Mouse (Mus musculus) right cerebral cortex, postnatal 4 days (tissue): ENCODE data around the gene Kbtbd2.

Experiments used
- DNase-seq: peaks from one replicate; pipeline ENCODE4 v3.0.0-alpha.2; 2022

The Kbtbd2 gene

GRCm38 (mm10) chr6:56797311-56798151 is at the start of gene Kbtbd2:
Kbtbd2 (minus strand) TSS chr6:56797813.
- peak; percentile 91 for DNase-seq

DNA sequence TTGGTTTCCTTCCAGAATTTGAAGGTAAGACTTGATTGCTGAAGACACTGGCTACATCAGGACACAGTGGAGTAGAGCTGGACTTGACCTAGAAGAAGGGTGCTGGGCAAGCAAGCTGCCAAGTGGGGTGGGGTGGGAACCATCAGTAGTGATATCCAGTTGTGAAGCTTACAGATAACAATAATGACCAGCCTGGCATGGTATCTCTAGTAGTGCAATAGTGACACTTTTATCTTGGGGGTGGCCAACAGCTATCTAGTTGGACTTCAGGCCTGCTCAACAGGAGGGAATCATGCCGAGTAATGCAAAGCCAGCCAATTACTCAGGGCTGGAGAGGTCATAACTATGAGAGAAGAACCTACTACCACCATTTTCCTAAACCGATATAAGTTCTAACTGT is 46.8 kb upstream of the Kbtbd2 start:
- no peak for DNase-seq

- no peak for DNase-seq
Measured at GRCm38 (mm10) chr6:56843229-56843628, 45.6 kb upstream of the Kbtbd2 start.

GRCm38 (mm10) chr6:56837621-56838020 is 40.0 kb upstream of the Kbtbd2 start:
- DNase-seq, result no peak

- DNase-seq, result no peak
Measured at GRCm38 (mm10) chr6:56837166-56837565, 39.6 kb upstream of the Kbtbd2 start.

- DNase-seq, result no peak
Measured at GRCm38 (mm10) chr6:56835532-56835931, 37.9 kb upstream of the Kbtbd2 start.

DNA sequence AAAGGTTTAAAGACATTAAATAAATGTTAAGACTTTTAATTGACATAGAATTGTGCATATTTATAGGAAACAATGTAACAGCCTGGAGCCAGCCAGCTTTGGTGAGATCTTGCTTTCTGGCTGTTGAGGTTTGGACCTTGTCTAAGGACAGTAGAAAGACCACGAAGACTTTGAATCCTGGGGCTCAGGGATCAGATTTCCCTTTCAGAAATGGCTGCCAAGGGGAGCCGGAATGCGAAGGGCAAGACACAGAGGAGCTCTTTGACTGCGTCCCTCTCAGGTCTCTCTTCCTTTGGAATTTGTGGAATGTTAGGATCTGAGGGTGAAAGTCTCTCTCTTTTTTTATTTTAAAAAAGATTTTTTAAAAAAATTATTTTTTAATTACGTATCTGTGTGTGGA is 37.2 kb upstream of the Kbtbd2 start:
- DNase-seq, result no peak

GRCm38 (mm10) chr6:56832830-56833229 is 35.2 kb upstream of the Kbtbd2 start:
- DNase-seq, result no peak

GRCm38 (mm10) chr6:56832407-56832796 is 34.8 kb upstream of the Kbtbd2 start:
- no peak for DNase-seq

DNA sequence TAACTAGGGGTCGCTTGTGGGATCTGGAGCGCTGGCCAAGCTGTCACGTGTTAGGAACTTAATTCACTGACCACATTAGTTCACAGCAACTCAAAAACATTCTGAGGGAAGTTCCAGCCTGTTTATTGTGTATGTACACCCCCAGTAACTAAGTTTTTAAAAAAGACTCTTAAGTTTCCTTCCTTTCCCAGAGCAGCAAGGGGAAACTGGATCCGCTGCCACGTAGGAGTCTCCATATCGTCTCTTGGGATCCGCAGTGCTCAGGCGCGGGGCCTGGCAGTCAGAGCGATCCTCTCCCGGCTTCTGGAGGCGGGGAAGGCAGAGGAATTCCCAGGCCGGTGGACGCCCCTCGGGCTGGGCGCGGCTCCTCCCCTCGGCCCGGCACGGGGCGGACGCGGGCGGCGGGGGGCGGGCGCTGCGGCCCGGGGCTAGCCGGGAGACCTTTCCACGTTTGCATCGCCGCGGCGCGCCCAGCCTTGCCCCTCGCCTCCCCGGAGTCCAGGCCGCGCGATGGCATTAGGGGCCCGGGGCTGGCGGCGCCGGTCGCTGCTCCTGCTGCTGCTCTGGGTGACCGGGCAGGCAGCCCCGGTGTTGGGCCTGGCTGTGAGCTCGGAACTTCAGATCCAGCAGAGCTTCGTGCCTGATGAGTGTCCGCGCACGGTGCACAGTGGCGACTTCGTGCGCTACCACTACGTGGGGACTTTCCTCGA is 34.2 kb upstream of the Kbtbd2 start, which contains the start of gene Fkbp9:
Fkbp9 (plus strand) TSS at position 363 of the 710 bp plus-strand sequence.
- peak; percentile 53 for DNase-seq

DNA sequence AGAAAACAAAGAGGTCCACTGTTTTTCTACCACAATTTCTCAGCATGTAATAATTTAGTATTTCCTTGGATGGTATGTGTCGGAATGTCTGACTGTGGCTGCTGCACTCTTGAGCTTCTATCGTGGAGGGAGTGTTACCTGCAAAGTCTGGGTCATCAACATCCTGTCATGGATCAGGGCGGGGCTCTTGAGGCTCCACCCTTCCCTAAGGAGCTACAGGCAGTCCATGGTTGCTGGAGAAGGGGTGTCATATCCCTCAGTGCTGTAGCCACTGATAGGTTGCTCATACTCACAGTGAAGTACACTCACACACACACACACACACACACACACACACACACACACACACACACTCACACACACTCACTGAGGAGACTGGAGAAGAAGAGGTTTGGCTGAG is 28.0 kb upstream of the Kbtbd2 start:
- no peak for DNase-seq

DNA sequence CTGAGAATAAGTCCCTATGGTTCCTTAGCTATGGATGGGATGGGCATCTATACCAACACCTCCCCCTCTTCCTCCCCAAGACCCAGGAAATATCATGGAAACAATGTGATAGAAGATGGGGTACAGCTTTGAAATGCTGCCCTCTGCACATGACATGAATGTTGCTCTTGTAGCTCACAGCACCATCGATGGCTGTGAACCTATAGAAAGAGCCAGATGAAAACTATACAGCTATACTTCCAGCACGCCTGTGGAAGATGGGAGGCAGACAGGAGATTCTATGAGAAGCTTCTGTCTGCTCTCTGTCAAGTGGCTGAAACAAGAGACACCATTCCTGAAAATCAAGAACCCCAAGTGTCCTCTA is 21.5 kb upstream of the Kbtbd2 start:
- no peak for DNase-seq

GRCm38 (mm10) chr6:56818436-56819123 is 21.0 kb upstream of the Kbtbd2 start:
- no peak for DNase-seq

GRCm38 (mm10) chr6:56813332-56813731 is 15.7 kb upstream of the Kbtbd2 start:
- no peak for DNase-seq

- DNase-seq, result no peak
Measured at GRCm38 (mm10) chr6:56808656-56809055, 11.0 kb upstream of the Kbtbd2 start.

DNA sequence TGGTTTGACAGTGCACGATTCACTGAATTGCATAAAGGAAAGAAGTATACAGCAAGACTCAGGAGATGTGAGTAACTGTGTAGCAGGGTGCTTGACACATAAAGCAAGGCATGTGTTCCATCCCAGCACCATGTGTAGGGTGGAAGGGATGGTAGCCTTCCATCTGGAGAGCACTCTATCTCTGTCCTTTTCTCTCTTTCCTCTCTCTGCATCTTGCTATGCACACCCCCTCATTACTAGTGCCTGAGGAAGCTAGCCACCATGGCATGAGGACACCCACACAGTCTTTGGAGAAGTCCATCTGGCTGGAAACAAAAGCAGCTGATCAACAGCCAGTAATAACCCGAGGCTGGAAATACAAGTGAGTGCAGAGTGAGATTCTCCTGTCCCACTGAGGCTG is 8.6 kb upstream of the Kbtbd2 start:
- no peak for DNase-seq

- DNase-seq, result no peak
Measured at GRCm38 (mm10) chr6:56805026-56805425, 7.4 kb upstream of the Kbtbd2 start.

- no peak for DNase-seq
Measured at GRCm38 (mm10) chr6:56798152-56798465, 496 bp upstream of the Kbtbd2 start.

- DNase-seq, result peak; percentile 32
Measured at GRCm38 (mm10) chr6:56796668-56797141, 908 bp downstream of the Kbtbd2 start.

DNA sequence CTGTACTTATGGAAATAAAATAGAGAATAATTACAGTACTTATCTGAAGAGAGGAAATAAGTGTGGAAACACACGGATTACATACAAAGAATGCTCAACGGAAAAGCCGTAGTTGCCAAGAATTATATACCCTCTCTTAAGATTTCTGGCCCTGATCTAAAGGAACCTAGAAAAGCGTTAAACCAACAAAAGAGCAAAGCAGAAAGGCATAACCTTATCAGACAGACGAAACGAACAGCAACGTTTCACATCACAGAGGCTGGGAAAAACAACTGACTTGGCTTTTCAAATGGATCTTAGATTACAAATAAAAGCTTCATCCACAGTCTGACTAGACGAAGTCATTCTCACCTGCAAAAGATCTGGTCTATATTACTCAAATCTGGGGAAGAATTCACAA is 1.4 kb downstream of the Kbtbd2 start:
- DNase-seq, result no peak

DNA sequence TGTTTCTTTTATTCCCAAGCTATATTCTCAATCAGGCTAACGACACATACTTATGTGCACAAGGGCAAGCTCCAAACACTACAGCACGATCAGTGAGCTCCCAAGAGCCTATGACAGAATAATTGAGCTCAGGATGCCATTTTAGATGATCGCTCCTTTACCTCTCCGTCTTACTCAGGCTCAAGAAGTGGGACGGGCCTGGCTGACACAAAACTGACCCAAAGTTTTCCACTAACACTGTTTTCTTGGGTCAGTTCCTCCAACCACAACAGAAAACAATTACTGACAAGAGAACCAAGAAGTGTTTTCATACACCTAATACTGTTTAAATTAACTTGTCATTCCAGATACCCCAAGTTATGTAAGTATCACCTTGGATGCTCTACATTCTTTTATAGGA is 2.8 kb downstream of the Kbtbd2 start:
- DNase-seq, result no peak

DNA sequence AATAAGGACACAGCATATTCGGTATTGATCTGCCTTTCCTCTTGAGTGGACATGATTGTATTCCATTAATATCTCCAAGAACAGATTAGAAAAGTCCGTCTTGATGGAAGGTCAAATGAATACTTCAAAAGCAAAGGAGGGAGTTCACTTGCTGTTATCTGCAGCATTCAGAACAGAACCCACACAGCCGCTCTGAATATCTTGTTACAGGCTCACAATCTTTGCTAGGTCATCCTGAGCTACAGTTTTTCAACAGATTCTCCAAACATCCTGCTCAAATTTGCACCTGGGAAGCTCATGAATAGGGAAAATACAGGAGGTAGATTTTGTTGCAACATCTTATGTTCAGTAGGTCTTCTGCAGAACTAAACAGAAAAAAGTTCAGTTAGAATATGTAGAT is 8.3 kb downstream of the Kbtbd2 start:
- DNase-seq, result no peak

GRCm38 (mm10) chr6:56787668-56788067 is 9.9 kb downstream of the Kbtbd2 start:
- no peak for DNase-seq

DNA sequence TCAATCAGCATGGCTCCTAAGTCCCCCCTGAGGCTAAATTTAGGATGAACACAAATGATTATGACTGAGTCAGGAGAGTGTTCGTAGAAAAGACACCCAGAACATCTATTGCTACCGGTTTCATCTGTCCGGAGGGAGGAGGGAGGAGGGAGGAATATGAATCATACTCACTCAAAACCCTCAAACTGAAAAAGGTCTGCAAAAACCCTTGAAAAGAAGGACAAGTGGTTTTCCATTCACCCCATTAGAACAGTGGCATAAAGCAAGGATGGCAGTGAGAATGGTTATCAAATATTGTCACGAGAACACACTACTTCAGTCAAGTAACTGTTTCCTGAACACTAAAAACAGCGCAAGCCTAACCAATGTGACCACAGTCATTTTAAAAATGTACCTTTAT is 12.5 kb downstream of the Kbtbd2 start:
- no peak for DNase-seq
